Mouse (Mus musculus) kidney, embryonic 16.5 days (tissue): ENCODE results near the gene Slc17a8. TPM values are rescaled to one million over a fixed set of nuclear protein-coding genes. Genes with fewer than 3 reads are reported as not detected.

Source experiments
- ATAC-seq: fragments of 200-750 bp; cut with Nextera tagmentation; 2 replicates; pipeline ENCODE4 v1.8.0; 2017; ENCODE audit warnings: moderate TSS enrichment; ENCODE audit not compliant: low FRiP score, low TSS enrichment
- H3K27ac ChIP-seq: fragments of 300-500 bp; sonication (generic); 2 replicates; pipeline ENCODE4 v1.5.1; 2014; ENCODE audit warnings: low read length
- H3K27me3 ChIP-seq: fragments of 300-500 bp; sonication (generic); 2 replicates; pipeline ENCODE4 v1.6.1; 2014; ENCODE audit warnings: low read length, control low read depth, mixed read lengths; ENCODE audit not compliant: insufficient read depth
- H3K36me3 ChIP-seq: fragments of 300-500 bp; sonication (generic); 2 replicates; pipeline ENCODE4 v1.6.1; 2014; ENCODE audit warnings: low read length, control low read depth, mixed read lengths; ENCODE audit not compliant: insufficient read depth
- H3K4me1 ChIP-seq: fragments of 300-500 bp; sonication (generic); 2 replicates; pipeline ENCODE4 v1.6.1; 2014; ENCODE audit warnings: low read length, control low read depth, mixed read lengths; ENCODE audit not compliant: insufficient read depth
- H3K4me2 ChIP-seq: fragments of 300-500 bp; sonication (generic); replicated peaks from 2 replicates; pipeline ENCODE4 v1.6.1; 2014; ENCODE audit warnings: low read depth, low read length
- H3K4me3 ChIP-seq: fragments of 300-500 bp; sonication (generic); 2 replicates; pipeline ENCODE4 v1.5.1; 2014; ENCODE audit warnings: mild to moderate bottlenecking, low read length
- H3K9ac ChIP-seq: fragments of 300-500 bp; sonication (generic); replicated peaks from 2 replicates; pipeline ENCODE4 v1.6.1; 2014; ENCODE audit warnings: low read length
- H3K9me3 ChIP-seq: fragments of 300-500 bp; sonication (generic); 2 replicates; pipeline ENCODE4 v1.6.1; 2016; ENCODE audit warnings: low read length, control low read depth
- WGBS: fragments of 180-500 bp; shearing (Covaris S2); extraction: QIAGEN DNeasy Blood & Tissue Kit; methylation state at CpG from one replicate; pipeline ENCODE4 v1.1.7; 2014; 5-methylcytosine and 5-hydroxymethylcytosine counted together
- polyA plus RNA-seq: library from polyadenylated mRNA; unstranded; fragments of >200 nt; fragmentation: Nextera tagmentation; extraction: Ambion mirVana; gene quantifications from 2 replicates; pipeline ENCODE4 v1.2.1, GENCODE M21; 2015

Gene Slc17a8
- polyA plus RNA-seq, 1 experiment from 2014 or later = 1.2 TPM

GRCm38 (mm10) chr10:89595935-89596334 lies 25.1 kb downstream of the Slc17a8 start:
- Histone ChIP-seq H3K27ac (no peak overlapping the region), H3K4me1 (no peaks in the 10 kb centered on the region), H3K36me3 (no peaks in the 10 kb centered on the region), H3K9ac (no peak overlapping the region), H3K27me3 (no peaks in the 10 kb centered on the region), H3K4me2 (no peak overlapping the region), H3K9me3 (no peaks in the 10 kb centered on the region), H3K4me3 (no peak overlapping the region)
- 82% methylated on average over 5 of the region's 5 CpGs for WGBS
- no peak for ATAC-seq

DNA sequence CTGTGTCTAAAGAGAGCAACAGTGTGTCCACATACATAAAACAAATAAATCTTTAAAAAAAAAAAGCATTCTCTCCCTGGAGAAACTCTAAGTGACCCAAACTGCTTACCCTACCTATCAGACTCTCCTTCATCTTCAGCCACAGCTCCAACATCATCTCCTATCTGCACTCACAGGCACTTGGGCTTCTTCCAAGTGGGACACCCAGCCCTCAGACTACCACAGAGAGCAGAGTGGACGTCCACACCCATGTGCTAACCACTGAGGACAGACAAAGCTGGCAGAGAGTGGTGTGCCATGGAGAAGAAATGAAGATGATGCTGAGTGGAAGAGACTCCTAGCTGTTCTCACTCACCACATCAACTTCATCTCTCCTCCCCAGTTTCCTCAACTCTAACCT lies 25.5 kb downstream of the Slc17a8 start:
- Histone ChIP-seq H3K4me3 (no peak overlapping the region), H3K4me2 (no peak overlapping the region), H3K27me3 (no peaks in the 10 kb centered on the region), H3K9ac (no peak overlapping the region), H3K4me1 (no peaks in the 10 kb centered on the region), H3K27ac (no peak overlapping the region), H3K9me3 (no peaks in the 10 kb centered on the region), H3K36me3 (no peaks in the 10 kb centered on the region)
- WGBS = 83% methylated on average over 1 of the region's 1 CpGs
- no peak for ATAC-seq

DNA sequence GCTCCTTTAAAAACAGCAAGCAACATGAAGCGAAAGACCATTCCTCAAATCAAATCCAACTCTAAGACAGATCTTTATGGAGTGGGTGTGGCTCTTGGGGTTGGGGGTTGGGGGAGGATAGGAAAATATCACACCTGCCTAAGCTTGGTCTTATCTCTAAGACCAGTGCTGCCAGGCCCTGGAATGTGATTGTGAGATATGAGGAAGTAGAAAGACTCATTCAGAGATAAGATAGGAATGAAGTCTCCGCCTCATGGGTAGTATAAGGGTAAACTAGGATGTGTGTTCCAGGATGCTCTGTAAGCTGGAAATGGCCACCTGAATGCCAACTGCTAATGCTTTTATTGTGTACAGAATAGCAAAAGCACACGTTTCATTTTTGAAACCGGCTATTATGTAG lies 26.7 kb downstream of the Slc17a8 start:
- no peak overlapping the region for H3K27ac ChIP-seq

DNA sequence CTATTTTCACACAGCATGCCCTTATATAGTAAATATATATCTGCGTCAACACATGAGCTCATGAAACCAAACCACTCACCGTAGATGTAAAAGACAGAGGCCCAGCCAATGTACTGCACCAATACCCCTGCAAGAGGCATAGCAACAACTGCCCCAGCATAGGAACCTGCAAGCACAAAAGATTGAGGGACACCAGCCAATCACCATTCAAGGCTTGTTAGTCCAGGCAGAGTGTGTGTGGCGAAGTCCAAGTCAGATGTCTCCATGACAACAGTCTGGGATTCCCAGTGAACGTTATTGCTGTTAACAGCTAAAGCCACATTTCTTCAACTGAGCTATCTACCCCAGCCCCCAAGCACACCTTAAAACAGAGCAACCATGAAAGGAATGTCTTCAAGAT lies 28.3 kb downstream of the Slc17a8 start:
- no peak overlapping the region for H3K4me2 ChIP-seq

More for the DNA sequence above, 26.7 kb downstream of the Slc17a8 start:
- Histone ChIP-seq H3K4me1 (no peaks in the 10 kb centered on the region), H3K27me3 (no peaks in the 10 kb centered on the region), H3K9me3 (no peaks in the 10 kb centered on the region), H3K4me3 (no peak overlapping the region), H3K36me3 (no peaks in the 10 kb centered on the region), H3K4me2 (no peak overlapping the region), H3K9ac (no peak overlapping the region)
- ATAC-seq = no peak
- 87% methylated on average over 4 of the region's 4 CpGs for WGBS

DNA sequence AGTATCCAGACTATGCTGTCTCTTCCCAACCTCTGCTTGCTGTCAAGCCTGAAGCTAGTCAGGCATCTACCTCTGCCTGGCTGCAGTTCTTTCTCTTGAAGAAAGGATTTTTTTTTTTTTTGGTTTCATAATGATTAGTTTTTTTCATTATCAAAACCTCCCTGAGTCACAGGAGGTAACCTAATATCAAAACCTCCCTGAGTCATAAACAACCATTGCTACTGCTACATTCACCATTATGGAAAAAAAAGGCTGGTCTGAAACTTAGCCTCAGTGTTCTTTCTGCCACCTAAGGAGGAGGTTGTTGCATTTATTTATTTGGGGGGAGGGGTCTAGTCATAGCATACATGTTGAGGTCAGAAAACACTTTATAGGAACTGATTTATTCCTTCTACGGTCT lies 31.2 kb downstream of the Slc17a8 start:
- no peak for ATAC-seq
- H3K9me3 ChIP-seq = no peaks in the 10 kb centered on the region
- H3K9ac ChIP-seq = no peak overlapping the region
- no peaks in the 10 kb centered on the region for H3K36me3 ChIP-seq
- H3K4me3 ChIP-seq = no peak overlapping the region
- no peaks in the 10 kb centered on the region for H3K4me1 ChIP-seq
- H3K4me2 ChIP-seq = no peak overlapping the region
- WGBS = 88% methylated on average over 1 of the region's 1 CpGs
- no peaks in the 10 kb centered on the region for H3K27me3 ChIP-seq
- no peak overlapping the region for H3K27ac ChIP-seq

More for the DNA sequence above, 28.3 kb downstream of the Slc17a8 start:
- no peak overlapping the region for H3K9ac ChIP-seq
- H3K27me3 ChIP-seq = no peaks in the 10 kb centered on the region
- H3K4me1 ChIP-seq = no peaks in the 10 kb centered on the region
- ATAC-seq = no peak
- no peak overlapping the region for H3K27ac ChIP-seq
- no peaks in the 10 kb centered on the region for H3K9me3 ChIP-seq
- no peaks in the 10 kb centered on the region for H3K36me3 ChIP-seq
- H3K4me3 ChIP-seq = no peak overlapping the region
- WGBS = 71% methylated on average over 4 of the region's 4 CpGs

GRCm38 (mm10) chr10:89588708-89589107 lies 32.3 kb downstream of the Slc17a8 start:
- no peaks in the 10 kb centered on the region for H3K27me3 ChIP-seq
- no peaks in the 10 kb centered on the region for H3K36me3 ChIP-seq
- no peak overlapping the region for H3K4me2 ChIP-seq
- no peaks in the 10 kb centered on the region for H3K4me1 ChIP-seq
- WGBS = 85% methylated on average over 1 of the region's 1 CpGs
- H3K9me3 ChIP-seq = no peaks in the 10 kb centered on the region
- ATAC-seq = no peak
- H3K4me3 ChIP-seq = no peak overlapping the region
- no peak overlapping the region for H3K9ac ChIP-seq
- no peak overlapping the region for H3K27ac ChIP-seq

DNA sequence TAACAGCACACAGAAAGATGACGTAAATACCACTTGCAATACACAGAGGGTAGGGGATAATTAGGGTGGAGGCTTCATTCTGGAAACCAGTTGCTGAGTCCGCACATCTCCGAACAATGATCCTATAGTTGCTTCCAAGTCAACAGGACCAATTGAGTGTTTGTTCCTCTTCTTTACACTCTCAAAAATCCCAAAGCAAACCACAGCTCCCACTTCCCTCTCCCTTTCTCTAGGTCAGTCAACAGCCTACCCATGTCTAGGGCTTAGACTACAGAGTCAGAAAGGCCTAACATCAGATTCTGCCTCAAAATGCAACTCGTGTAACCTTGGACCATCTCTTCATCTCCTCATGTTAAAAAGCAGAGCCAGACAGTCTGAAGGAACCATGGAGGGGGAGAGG lies 36.3 kb downstream of the Slc17a8 start:
- 89% methylated on average over 4 of the region's 4 CpGs for WGBS
- H3K9me3 ChIP-seq = no peaks in the 10 kb centered on the region
- no peak overlapping the region for H3K4me3 ChIP-seq
- no peak overlapping the region for H3K4me2 ChIP-seq
- ATAC-seq = no peak
- no peak overlapping the region for H3K9ac ChIP-seq
- no peaks in the 10 kb centered on the region for H3K4me1 ChIP-seq
- H3K27ac ChIP-seq = no peak overlapping the region
- H3K27me3 ChIP-seq = no peaks in the 10 kb centered on the region
- H3K36me3 ChIP-seq = no peaks in the 10 kb centered on the region

DNA sequence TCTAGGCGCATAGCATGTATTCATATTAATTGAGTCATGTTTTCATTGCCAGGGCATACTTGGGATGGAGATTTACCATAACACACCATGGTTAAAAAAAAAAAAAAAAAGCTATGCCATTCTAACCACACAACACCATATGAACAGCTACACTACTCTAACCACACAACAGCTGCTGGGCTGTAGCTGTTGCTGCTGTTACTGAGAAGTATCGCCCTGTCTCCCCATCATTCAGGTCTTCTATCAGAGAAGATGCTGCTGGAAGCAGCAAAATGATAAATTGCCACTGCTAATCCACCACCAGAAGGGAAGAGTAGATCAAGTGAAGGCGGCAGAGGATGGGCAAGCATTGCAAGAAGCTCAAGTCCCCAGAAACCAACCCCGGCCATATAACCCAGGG lies 42.3 kb downstream of the Slc17a8 start:
- no peak for ATAC-seq

GRCm38 (mm10) chr10:89577666-89578065 lies 43.4 kb downstream of the Slc17a8 start:
- 57% methylated on average over 3 of the region's 3 CpGs for WGBS
- H3K36me3 ChIP-seq = no peaks in the 10 kb centered on the region
- no peak overlapping the region for H3K4me3 ChIP-seq
- ATAC-seq = no peak
- H3K4me2 ChIP-seq = no peak overlapping the region
- H3K27ac ChIP-seq = no peak overlapping the region
- no peaks in the 10 kb centered on the region for H3K27me3 ChIP-seq
- no peak overlapping the region for H3K9ac ChIP-seq
- H3K4me1 ChIP-seq = no peaks in the 10 kb centered on the region
- H3K9me3 ChIP-seq = no peaks in the 10 kb centered on the region

More for the DNA sequence above, 42.3 kb downstream of the Slc17a8 start:
- no peaks in the 10 kb centered on the region for H3K27me3 ChIP-seq
- no peaks in the 10 kb centered on the region for H3K9me3 ChIP-seq
- no peak overlapping the region for H3K27ac ChIP-seq
- no peak overlapping the region for H3K4me3 ChIP-seq
- H3K4me2 ChIP-seq = no peak overlapping the region
- H3K9ac ChIP-seq = no peak overlapping the region
- no peaks in the 10 kb centered on the region for H3K36me3 ChIP-seq
- WGBS = 94% methylated on average over 4 of the region's 4 CpGs
- H3K4me1 ChIP-seq = no peaks in the 10 kb centered on the region

- no peak overlapping the region for H3K9ac ChIP-seq
- no peaks in the 10 kb centered on the region for H3K36me3 ChIP-seq
- H3K27ac ChIP-seq = no peak overlapping the region
- 70% methylated on average over 3 of the region's 3 CpGs for WGBS
- ATAC-seq = no peak
- H3K4me1 ChIP-seq = no peaks in the 10 kb centered on the region
- no peak overlapping the region for H3K4me2 ChIP-seq
- no peaks in the 10 kb centered on the region for H3K27me3 ChIP-seq
- no peak overlapping the region for H3K4me3 ChIP-seq
- 0 out of 2 replicates have a peak, but pooled peaks cover 4% of the 10 kb centered on the region for H3K9me3 ChIP-seq
Measured at GRCm38 (mm10) chr10:89573421-89573820, 47.6 kb downstream of the Slc17a8 start.
